Mouse (Mus musculus) liver, postnatal 0 days (tissue): ENCODE results near the gene Ift27. TPM values are rescaled to one million over a fixed set of nuclear protein-coding genes. Genes with fewer than 3 reads are reported as not detected.

Experiments
- ATAC-seq: fragments of 200-750 bp; cut with Nextera tagmentation; 2 replicates; pipeline ENCODE4 v1.8.0; 2017; ENCODE audit warnings: mild to moderate bottlenecking, moderate library complexity
- DNase-seq: peaks from one replicate; pipeline ENCODE4 v3.0.0-alpha.2; 2016
- H3K27ac ChIP-seq: fragments of 300-500 bp; sonication (generic); 2 replicates; pipeline ENCODE4 v1.5.1; 2014; ENCODE audit warnings: antibody characterized with exemption, moderate library complexity, mild to moderate bottlenecking, low read depth
- H3K27me3 ChIP-seq: fragments of 300-500 bp; sonication (generic); 2 replicates; pipeline ENCODE4 v1.6.1; 2014; ENCODE audit warnings: low read length, control low read depth, mixed read lengths; ENCODE audit not compliant: insufficient read depth
- H3K36me3 ChIP-seq: fragments of 300-500 bp; sonication (generic); replicated peaks from 2 replicates; pipeline ENCODE4 v1.6.1; 2014; ENCODE audit warnings: mild to moderate bottlenecking, control low read depth, low read length, moderate library complexity, mixed read lengths; ENCODE audit not compliant: insufficient read depth
- H3K4me1 ChIP-seq: fragments of 300-500 bp; sonication (generic); 2 replicates; pipeline ENCODE4 v1.6.1; 2014; ENCODE audit warnings: antibody characterized with exemption, mild to moderate bottlenecking, control low read depth; ENCODE audit not compliant: insufficient read depth
- H3K4me2 ChIP-seq: fragments of 300-500 bp; sonication (generic); 2 replicates; pipeline ENCODE4 v1.6.1; 2014; ENCODE audit warnings: low read depth, mild to moderate bottlenecking, low read length, moderate library complexity, mixed read lengths
- H3K4me3 ChIP-seq: fragments of 300-500 bp; sonication (generic); 2 replicates; pipeline ENCODE4 v1.5.1; 2014; ENCODE audit warnings: low read depth, low read length
- H3K9ac ChIP-seq: fragments of 300-500 bp; sonication (generic); replicated peaks from 2 replicates; pipeline ENCODE4 v1.6.1; 2014; ENCODE audit warnings: mild to moderate bottlenecking, moderate library complexity
- H3K9me3 ChIP-seq: fragments of 300-500 bp; sonication (generic); 2 replicates; pipeline ENCODE4 v1.6.1; 2016; ENCODE audit warnings: mild to moderate bottlenecking, control low read depth, low read length, mixed read lengths
- CTCF ChIP-seq: sonication (generic); IDR thresholded peaks from 2 replicates; pipeline ENCODE4 v1.5.1; 2016; ENCODE audit warnings: antibody characterized with exemption, low read depth
- EP300 ChIP-seq: IDR thresholded peaks from 2 replicates; pipeline ENCODE4 v1.6.1; 2016; ENCODE audit warnings: antibody characterized with exemption, low read depth, mild to moderate bottlenecking
- WGBS: fragments of 180-500 bp; shearing (Covaris S2); extraction: QIAGEN DNeasy Blood & Tissue Kit; methylation state at CpG from one replicate; pipeline ENCODE4 v1.1.7; 2014; ENCODE audit not compliant: insufficient replicate concordance; 5-methylcytosine and 5-hydroxymethylcytosine counted together
- polyA plus RNA-seq: library from polyadenylated mRNA; unstranded; fragments of >200 nt; fragmentation: Nextera tagmentation; extraction: Ambion mirVana; gene quantifications from 2 replicates; pipeline ENCODE4 v1.2.1, GENCODE M21; 2015

Gene Ift27
- polyA plus RNA-seq, 1 experiment from 2014 or later: 25.3 TPM

GRCm38 (mm10) chr15:78204053-78204847, 30.3 kb upstream of the Ift27 start:
- no peak for ATAC-seq
- no peak overlapping the region for H3K9ac ChIP-seq
- H3K4me3 ChIP-seq: no peak overlapping the region
- H3K27ac ChIP-seq: no peak overlapping the region
- H3K27me3 ChIP-seq: peaks cover 34% of the 10 kb centered on the region
- WGBS: 4% methylated on average over 41 of the region's 41 CpGs
- H3K9me3 ChIP-seq: no peaks in the 10 kb centered on the region
- no peak for TF ChIP-seq EP300
- no peak for TF ChIP-seq CTCF
- H3K36me3 ChIP-seq: no peaks in the 10 kb centered on the region
- DNase-seq: peak; percentile 41
- H3K4me2 ChIP-seq: 0 out of 2 replicates have a peak overlapping the region, but pooled peaks have one; percentile 22
- no peaks in the 10 kb centered on the region for H3K4me1 ChIP-seq

- 68% methylated on average over 28 of the region's 28 CpGs for WGBS
- TF ChIP-seq EP300: no peak
- TF ChIP-seq CTCF: no peak
These were observed 21.4 kb upstream of the Ift27 start for GRCm38 (mm10) chr15:78195096-78195880.

GRCm38 (mm10) chr15:78194320-78194719, 20.4 kb upstream of the Ift27 start:
- H3K4me2 ChIP-seq: no peak overlapping the region
- H3K9ac ChIP-seq: no peak overlapping the region
- no peak for TF ChIP-seq EP300
- no peak for TF ChIP-seq CTCF
- WGBS: 51% methylated on average over 3 of the region's 3 CpGs
- H3K9me3 ChIP-seq: no peaks in the 10 kb centered on the region
- DNase-seq: no peak
- no peaks in the 10 kb centered on the region for H3K27me3 ChIP-seq
- no peaks in the 10 kb centered on the region for H3K36me3 ChIP-seq
- H3K4me3 ChIP-seq: no peak overlapping the region
- no peak overlapping the region for H3K27ac ChIP-seq
- H3K4me1 ChIP-seq: no peaks in the 10 kb centered on the region
- no peak for ATAC-seq

More at GRCm38 (mm10) chr15:78195096-78195880, 21.4 kb upstream of the Ift27 start:
- no peak overlapping the region for H3K9ac ChIP-seq
- no peak overlapping the region for H3K4me3 ChIP-seq
- no peak overlapping the region for H3K4me2 ChIP-seq
- no peaks in the 10 kb centered on the region for H3K27me3 ChIP-seq
- H3K9me3 ChIP-seq: no peaks in the 10 kb centered on the region
- H3K27ac ChIP-seq: no peak overlapping the region
- DNase-seq (no peak), ATAC-seq (no peak)
- H3K36me3 ChIP-seq: no peaks in the 10 kb centered on the region
- no peaks in the 10 kb centered on the region for H3K4me1 ChIP-seq

GRCm38 (mm10) chr15:78189636-78190035, 15.7 kb upstream of the Ift27 start:
- H3K4me2 ChIP-seq: no peak overlapping the region
- H3K27ac ChIP-seq: no peak overlapping the region
- TF ChIP-seq CTCF (no peak), EP300 (no peak)
- no peaks in the 10 kb centered on the region for H3K4me1 ChIP-seq
- no peaks in the 10 kb centered on the region for H3K27me3 ChIP-seq
- H3K9me3 ChIP-seq: no peaks in the 10 kb centered on the region
- DNase-seq (no peak), ATAC-seq (no peak)
- no peak overlapping the region for H3K9ac ChIP-seq
- 72% methylated on average over 7 of the region's 7 CpGs for WGBS
- no peak overlapping the region for H3K4me3 ChIP-seq
- H3K36me3 ChIP-seq: no peaks in the 10 kb centered on the region

GRCm38 (mm10) chr15:78188546-78188945, 14.6 kb upstream of the Ift27 start:
- WGBS: 69% methylated on average over 3 of the region's 3 CpGs

GRCm38 (mm10) chr15:78186906-78187305, 13.0 kb upstream of the Ift27 start:
- no peak overlapping the region for H3K4me3 ChIP-seq
- no peak for DNase-seq
- no peaks in the 10 kb centered on the region for H3K36me3 ChIP-seq
- no peak overlapping the region for H3K4me2 ChIP-seq
- no peak for ATAC-seq
- no peak overlapping the region for H3K27ac ChIP-seq
- H3K27me3 ChIP-seq: no peaks in the 10 kb centered on the region; the same call in 1 of the 2 replicates
- no peaks in the 10 kb centered on the region for H3K9me3 ChIP-seq
- no peaks in the 10 kb centered on the region for H3K4me1 ChIP-seq
- no peak overlapping the region for H3K9ac ChIP-seq
- 72% methylated on average over 5 of the region's 5 CpGs for WGBS
- TF ChIP-seq CTCF (no peak), EP300 (no peak)

More at GRCm38 (mm10) chr15:78188546-78188945, 14.6 kb upstream of the Ift27 start:
- H3K27ac ChIP-seq: no peak overlapping the region
- no peak overlapping the region for H3K4me2 ChIP-seq
- no peaks in the 10 kb centered on the region; the same call in 1 of the 2 replicates for H3K27me3 ChIP-seq
- H3K9me3 ChIP-seq: no peaks in the 10 kb centered on the region
- DNase-seq (no peak), ATAC-seq (no peak)
- H3K4me3 ChIP-seq: no peak overlapping the region
- no peaks in the 10 kb centered on the region for H3K4me1 ChIP-seq
- H3K9ac ChIP-seq: no peak overlapping the region
- no peak for TF ChIP-seq CTCF
- H3K36me3 ChIP-seq: no peaks in the 10 kb centered on the region
